Mouse (Mus musculus) CD4-positive helper T cell, adult 2 months (primary cell): ENCODE measurements around the gene Slc4a2.
A peak's percentile ranks its signal among the peaks of the same experiment; 100 is the strongest.

Source experiments
- DNase-seq: peaks from one replicate; pipeline ENCODE4 v3.0.0-alpha.2; 2012; ENCODE audit warnings: low read depth, missing footprints, low spot score

Slc4a2 gene

DNA sequence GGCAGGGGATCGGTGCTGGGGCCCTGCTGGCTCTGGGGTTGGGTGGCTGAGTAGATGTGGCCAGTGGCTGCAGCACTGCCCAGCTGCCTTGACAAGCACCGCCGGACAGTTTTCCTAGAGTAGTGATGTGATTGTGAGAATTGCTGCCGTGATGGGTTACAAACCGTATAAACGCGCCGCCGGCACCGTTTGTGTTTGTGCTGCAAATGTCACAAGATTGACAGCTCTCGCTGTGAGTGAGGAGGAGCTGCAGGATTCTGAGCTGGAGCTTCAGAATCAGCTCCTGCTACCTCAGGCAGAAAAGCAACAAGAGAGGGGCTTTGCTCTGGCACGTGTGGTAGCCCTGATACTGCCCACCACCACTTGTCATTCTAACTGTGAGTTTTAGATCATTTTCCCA is 43.1 kb downstream of the Slc4a2 start:
- no peak for DNase-seq

DNA sequence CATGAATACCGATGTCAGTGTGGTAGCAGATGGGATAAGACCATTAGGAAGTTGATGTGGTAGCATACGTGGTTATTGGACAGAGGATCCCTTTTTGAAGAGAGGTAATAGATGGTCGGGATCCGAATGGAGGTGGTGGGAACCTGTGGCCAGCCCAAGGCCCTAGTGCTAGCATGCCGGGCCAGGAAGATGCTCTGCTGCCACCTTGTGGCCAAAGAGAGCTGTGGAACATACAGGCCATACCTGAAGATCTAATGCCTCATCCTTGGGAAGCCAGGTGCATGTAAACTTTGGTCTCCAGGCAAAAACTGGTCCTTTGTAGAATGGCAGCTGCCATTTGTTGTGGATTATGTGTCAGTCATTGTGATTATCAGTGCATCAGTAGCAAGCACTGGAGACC is 47.0 kb downstream of the Slc4a2 start:
- DNase-seq = peak; percentile 74

DNA sequence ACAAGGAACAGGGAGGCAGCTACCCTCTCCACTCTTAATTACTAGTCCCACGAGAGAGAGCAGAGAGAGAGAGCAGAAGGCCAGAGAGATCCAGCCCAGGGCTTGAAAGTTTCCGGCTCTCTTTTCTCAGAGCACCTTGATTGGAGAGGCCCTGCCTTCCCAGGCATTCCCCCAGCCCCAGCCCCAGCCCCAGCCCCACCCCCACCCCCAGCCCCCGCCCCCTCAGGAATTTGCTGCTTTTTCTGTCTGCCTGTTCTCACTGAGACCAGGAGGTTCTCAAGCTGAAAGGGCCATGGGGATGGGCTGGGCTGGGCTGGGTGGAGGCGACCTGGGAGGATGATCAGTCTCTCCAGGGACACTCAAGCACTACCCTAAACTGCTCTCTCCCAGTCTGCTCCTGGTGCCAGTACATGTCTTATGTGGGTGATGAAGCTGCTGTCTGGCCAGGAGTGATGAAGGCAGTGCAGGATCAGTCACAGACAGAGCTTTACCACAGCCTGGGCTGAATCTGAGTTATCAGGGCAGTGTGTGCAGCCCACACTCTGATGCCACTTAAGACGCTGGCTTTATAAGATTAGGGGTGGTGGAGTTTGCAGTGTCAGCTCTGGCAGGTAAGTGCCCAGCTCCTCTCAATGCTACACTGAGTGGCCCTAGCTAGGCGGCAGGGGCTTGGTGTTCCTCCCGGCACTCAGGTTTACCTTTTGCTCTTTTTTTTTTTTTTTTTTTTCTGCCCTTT is 49.4 kb downstream of the Slc4a2 start:
- DNase-seq = no peak

DNA sequence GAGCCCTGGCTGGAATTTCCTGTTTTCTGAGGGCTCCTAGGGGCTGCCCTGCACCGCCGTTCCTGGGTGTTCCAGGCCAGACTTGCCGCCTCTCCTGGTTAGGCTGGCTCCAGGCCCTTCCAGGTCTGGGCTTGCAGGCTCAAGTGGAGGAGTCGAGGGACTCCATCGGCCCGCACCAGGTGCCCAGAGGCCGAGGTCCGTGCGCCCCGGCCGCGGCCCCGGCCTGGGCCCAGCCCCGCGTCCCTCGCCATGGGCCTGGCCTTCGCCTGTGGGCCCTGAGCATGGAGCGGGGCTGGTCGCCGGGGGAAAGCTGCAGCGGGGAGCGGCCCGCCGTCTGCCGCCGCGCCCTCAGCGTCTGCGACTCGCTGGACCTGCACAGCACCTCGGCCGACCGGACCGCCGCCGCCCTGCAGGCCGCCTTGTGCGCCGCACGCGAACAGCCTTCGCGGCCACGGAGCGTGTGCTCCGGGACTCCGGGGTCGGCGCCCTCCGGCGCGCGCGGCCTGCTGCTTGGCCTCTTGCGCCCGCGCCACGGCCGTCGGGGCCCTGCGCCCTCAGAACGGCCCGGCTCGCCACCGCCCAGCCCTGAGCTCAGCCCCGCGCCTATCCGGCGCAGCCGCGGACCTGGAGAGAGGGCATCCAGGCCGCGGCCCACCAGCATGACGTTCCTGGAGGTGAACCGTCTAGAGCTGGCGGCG is 50.5 kb downstream of the Slc4a2 start:
- DNase-seq = no peak

DNA sequence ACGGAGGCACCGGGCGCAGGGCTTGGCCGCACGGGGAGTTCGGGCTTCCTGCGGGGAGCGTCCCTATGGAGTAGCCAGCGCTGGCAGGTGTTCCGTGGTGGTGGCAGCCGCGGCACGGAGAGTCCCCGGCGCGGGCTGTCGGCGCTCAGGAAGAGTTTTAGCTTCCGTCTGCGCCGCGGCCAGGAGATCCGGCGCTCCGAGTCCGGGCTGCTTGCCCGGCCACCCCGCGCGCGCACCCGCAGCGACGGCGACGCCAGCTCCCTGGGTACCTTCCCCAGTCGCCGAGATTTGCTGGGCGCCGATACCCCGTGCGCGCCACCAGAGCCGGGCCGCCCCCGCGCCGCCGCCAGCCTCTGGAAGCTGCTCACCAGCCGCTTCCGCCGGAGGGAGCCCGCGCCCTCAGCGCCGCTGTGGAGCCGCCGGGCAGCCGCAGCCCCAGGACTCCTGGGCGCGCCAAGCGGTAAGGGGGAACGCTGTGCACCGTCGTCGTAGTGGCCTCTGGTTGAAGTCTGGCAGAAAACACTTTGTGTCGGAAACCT is 51.2 kb downstream of the Slc4a2 start:
- DNase-seq = peak; percentile 60

DNA sequence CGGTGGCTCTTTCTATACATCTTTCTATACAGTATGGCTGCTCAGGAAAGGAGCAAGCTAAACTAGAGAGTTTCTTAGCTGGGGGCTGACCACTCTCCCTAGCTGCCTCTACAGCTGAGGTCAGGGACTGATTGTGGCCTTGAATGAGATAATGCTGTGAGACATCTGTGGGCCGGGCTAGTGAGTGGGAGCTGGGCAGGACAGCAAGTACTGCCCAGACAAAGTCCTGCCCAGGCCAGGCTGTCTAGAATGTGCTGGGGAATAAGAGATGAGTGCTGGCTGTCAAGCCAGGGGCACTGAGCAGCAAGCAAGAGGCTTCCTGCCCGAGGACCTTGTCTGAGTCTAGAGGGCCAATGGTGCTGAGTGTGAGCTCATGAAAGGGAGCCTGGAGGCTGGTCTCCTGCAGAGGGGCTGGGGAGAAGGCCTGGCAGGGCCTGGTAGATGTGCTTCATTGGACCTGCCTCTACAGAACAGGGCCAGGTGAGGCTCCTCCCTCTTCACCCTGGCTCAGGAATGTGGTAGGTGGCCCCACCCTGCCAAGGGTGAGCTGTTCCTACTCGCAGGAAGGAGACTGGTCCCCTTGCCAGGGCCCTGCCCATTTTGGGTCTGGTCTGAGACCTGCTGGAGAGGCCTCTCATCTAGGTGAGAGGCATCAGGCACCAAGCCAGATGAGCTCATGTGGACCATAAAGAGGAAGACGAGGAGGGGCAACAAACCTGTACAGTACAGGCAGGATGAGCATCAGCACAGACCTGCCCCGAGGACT is 52.0 kb downstream of the Slc4a2 start:
- DNase-seq = no peak

DNA sequence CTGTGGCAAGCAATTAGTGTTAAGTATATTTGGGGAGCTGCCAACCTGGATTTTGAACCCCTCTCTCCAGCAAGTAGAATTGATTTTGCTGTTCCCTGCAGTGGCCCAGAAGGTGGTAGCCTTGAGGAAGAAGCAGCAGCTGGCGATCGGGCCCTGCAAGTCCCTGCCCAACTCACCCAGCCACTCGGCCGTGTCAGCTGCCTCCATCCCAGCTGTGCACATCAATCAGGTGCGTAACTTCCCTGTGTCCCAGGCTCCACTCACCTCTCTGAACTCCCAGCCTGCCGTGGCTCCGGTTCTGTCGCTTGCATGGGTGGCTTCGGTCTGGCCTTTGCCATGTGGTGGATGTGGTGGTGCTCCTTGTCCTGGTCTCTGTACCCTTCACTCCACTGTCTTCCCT is 54.3 kb downstream of the Slc4a2 start:
- no peak for DNase-seq

DNA sequence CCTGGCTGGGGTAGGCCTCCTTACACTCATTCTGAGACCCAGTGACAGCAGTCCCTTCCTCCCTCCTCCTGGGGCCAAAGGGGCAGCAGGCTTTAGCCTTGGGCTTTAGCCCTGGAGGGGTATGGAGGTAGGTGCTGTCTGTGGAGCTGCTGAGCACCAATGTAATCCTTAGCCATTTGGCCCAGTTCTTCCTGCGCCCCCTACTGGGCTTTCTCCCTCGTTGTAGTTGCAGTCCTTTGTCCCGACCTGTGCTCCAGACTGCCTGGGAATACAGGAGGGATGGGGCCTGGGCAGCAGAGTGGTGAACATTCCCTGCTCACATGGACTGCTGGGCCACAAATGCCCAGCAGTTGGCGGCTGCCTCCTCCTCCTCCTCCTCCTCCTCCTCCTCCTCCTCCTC is 58.0 kb downstream of the Slc4a2 start:
- DNase-seq = peak; percentile 32

DNA sequence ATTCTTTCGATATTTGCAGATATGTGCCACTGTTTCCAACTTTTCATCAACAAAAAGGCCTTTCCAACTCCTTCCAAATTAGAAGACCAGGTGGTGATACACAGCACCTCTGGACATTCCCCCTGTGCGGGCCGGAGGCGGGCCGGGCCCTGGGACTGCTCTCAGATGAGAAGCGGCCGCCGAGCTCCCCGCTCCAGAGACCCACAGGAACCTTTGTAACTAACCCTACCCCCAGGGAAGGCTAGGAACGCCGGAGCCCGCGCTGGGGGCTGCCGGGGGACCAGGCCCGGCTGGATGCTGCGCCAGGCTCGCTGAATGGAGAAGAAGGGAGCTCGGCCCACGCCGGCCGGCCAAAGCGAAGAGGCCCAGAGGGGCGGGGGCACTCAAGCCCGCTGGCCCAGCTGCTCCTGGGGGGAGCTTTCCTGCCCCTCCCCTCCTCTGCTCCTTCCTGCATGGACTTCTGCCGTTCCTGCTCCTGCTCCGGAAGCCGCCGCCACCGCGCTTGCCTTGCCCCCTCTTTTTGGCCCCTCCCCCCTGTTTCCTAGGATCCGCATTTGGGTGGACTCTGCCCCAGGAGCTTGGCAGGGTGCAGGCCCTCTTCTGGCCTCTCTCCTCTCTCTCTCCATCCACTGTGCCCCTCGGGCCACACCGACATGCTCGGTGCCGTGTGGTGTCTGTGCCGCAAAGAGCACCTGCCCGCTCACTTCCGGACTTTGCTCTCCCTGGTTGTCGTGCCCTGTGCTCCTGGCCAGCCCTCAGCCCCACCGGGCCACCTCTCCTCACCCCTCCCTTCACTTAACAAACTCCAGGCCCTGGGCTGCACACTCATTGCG is 58.8 kb downstream of the Slc4a2 start:
- no peak for DNase-seq

DNA sequence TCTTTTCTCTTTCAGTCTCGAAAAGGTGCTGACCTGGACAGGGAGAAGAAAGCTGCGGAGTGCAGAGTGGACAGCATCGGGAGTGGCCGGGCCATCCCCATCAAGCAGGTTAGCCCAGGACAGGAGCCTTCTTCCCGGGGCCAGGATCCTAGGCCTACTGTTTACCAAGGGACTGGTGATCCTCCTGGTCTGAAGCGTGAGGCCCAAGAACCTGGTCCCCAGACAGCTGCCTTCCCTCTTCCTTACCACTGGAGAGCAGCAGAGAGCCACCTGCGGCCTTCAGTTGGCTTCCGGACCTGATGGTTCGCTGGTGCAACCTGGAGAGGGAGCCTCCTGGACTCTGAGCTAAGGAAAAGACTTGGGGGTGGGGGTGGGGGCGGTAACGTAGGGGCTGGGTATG is 59.7 kb downstream of the Slc4a2 start:
- DNase-seq = peak; percentile 60

DNA sequence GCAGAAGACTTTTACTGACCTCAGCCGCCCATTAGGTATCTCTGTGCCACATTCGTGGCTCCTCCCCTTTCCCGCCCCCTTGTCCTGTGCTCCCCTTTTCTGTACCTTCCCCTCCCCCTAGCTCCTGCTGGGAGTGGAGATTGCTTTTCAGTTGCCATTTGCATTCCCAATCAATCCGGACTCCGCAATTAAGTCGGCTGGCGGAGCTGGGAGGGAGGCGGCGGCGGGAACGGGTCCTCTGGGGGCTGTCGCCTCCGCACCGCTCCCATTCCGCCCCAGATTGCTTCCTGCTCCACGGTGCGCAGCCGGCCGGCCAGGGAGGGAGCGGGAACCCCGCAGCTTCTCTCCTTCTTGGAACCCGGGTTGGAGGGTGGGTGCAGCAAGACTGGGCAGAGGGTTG is 61.3 kb downstream of the Slc4a2 start:
- no peak for DNase-seq

DNA sequence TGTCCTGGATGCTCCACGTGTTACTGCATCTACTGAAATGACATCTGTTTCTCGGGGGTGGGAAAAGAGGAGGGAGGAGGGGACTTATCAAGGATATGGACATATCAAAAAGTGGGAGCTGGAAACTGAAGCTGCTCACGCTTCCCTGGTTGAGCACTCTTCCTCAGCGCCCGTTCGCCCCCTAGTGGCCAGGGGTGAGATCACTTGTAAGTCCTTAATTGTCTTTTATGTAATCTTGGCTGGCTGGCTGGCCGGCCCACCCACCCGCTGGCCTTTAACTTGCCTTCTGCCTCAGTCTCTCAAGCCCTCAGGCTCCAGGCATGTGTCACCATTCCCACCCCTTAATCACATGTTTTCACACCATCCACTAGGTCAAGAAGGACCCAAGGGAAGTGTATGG is 62.5 kb downstream of the Slc4a2 start:
- peak; percentile 69 for DNase-seq

DNA sequence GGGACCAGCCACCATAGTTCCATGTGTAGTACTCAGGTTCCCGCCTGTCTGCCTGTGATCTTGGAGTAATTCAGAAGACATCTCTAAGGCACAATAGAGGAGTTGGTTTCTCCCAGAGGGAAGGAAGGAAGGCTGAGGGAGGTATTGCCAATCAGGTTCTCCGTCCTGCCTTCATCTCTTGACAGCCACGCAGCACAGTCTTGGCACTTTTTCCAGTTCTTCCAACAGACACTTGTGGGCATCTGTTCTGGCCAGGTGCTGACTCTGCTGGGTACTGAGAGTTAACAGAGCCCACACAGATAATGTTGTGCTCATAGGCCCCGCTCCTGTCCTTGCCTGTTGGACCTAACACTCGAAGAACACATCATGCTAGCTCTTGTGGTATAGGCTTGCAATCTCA is 63.1 kb downstream of the Slc4a2 start:
- DNase-seq = no peak

DNA sequence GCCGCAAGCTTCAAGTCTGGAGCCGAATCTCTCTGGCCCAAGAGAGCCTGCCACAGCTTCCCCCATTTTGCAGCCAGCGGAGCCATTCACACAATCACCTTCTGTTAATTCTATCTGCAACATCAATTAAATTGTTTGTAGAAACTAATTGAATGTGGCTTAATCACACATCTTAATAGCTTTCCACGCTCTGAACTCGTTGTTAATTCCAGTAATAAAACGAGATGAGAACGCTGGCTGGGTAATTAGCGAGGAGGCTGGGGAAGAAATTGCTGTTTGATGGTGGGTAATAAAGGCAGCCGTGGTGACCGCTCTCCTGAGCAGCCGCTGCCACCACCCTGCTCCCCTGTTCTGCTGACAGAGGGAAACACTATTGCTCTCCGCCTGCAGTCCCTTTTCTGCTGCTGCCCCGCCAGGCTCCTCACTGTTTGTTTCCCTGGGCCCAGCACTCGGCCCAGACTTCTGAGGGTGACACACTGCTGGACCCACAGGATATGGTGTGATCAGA is 66.8 kb downstream of the Slc4a2 start:
- no peak for DNase-seq
